Mouse (Mus musculus) liver, postnatal 0 days (tissue): ENCODE results near the gene Tmem205. TPM values are rescaled to one million over a fixed set of nuclear protein-coding genes. Genes with fewer than 3 reads are reported as not detected.

Experiments used
- ATAC-seq: fragments of 200-750 bp; cut with Nextera tagmentation; 2 replicates; pipeline ENCODE4 v1.8.0; 2017; ENCODE audit warnings: mild to moderate bottlenecking, moderate library complexity
- DNase-seq: peaks from one replicate; pipeline ENCODE4 v3.0.0-alpha.2; 2016
- H3K27ac ChIP-seq: fragments of 300-500 bp; sonication (generic); 2 replicates; pipeline ENCODE4 v1.5.1; 2014; ENCODE audit warnings: antibody characterized with exemption, moderate library complexity, mild to moderate bottlenecking, low read depth
- H3K27me3 ChIP-seq: fragments of 300-500 bp; sonication (generic); 2 replicates; pipeline ENCODE4 v1.6.1; 2014; ENCODE audit warnings: low read length, control low read depth, mixed read lengths; ENCODE audit not compliant: insufficient read depth
- H3K36me3 ChIP-seq: fragments of 300-500 bp; sonication (generic); replicated peaks from 2 replicates; pipeline ENCODE4 v1.6.1; 2014; ENCODE audit warnings: mild to moderate bottlenecking, control low read depth, low read length, moderate library complexity, mixed read lengths; ENCODE audit not compliant: insufficient read depth
- H3K4me1 ChIP-seq: fragments of 300-500 bp; sonication (generic); 2 replicates; pipeline ENCODE4 v1.6.1; 2014; ENCODE audit warnings: antibody characterized with exemption, mild to moderate bottlenecking, control low read depth; ENCODE audit not compliant: insufficient read depth
- H3K4me2 ChIP-seq: fragments of 300-500 bp; sonication (generic); 2 replicates; pipeline ENCODE4 v1.6.1; 2014; ENCODE audit warnings: low read depth, mild to moderate bottlenecking, low read length, moderate library complexity, mixed read lengths
- H3K4me3 ChIP-seq: fragments of 300-500 bp; sonication (generic); 2 replicates; pipeline ENCODE4 v1.5.1; 2014; ENCODE audit warnings: low read depth, low read length
- H3K9ac ChIP-seq: fragments of 300-500 bp; sonication (generic); replicated peaks from 2 replicates; pipeline ENCODE4 v1.6.1; 2014; ENCODE audit warnings: mild to moderate bottlenecking, moderate library complexity
- H3K9me3 ChIP-seq: fragments of 300-500 bp; sonication (generic); 2 replicates; pipeline ENCODE4 v1.6.1; 2016; ENCODE audit warnings: mild to moderate bottlenecking, control low read depth, low read length, mixed read lengths
- CTCF ChIP-seq: sonication (generic); IDR thresholded peaks from 2 replicates; pipeline ENCODE4 v1.5.1; 2016; ENCODE audit warnings: antibody characterized with exemption, low read depth
- EP300 ChIP-seq: IDR thresholded peaks from 2 replicates; pipeline ENCODE4 v1.6.1; 2016; ENCODE audit warnings: antibody characterized with exemption, low read depth, mild to moderate bottlenecking
- WGBS: fragments of 180-500 bp; shearing (Covaris S2); extraction: QIAGEN DNeasy Blood & Tissue Kit; methylation state at CpG from one replicate; pipeline ENCODE4 v1.1.7; 2014; ENCODE audit not compliant: insufficient replicate concordance; 5-methylcytosine and 5-hydroxymethylcytosine counted together
- polyA plus RNA-seq: library from polyadenylated mRNA; unstranded; fragments of >200 nt; fragmentation: Nextera tagmentation; extraction: Ambion mirVana; gene quantifications from 2 replicates; pipeline ENCODE4 v1.2.1, GENCODE M21; 2015

Gene Tmem205
- polyA plus RNA-seq, 1 experiment from 2014 or later: 222 TPM

- H3K27ac ChIP-seq: no peak overlapping the region
- no peak overlapping the region for H3K4me3 ChIP-seq
- H3K4me2 ChIP-seq: no peak overlapping the region
- no peak overlapping the region for H3K9ac ChIP-seq
- peaks cover 10% of the 10 kb centered on the region; the same call in 1 of the 2 replicates for H3K4me1 ChIP-seq
- H3K27me3 ChIP-seq: no peaks in the 10 kb centered on the region
- 74% methylated on average over 4 of the region's 4 CpGs for WGBS
- no peaks in the 10 kb centered on the region for H3K36me3 ChIP-seq
- no peaks in the 10 kb centered on the region for H3K9me3 ChIP-seq
- DNase-seq: no peak
- TF ChIP-seq CTCF: no peak
- TF ChIP-seq EP300: no peak
- ATAC-seq: no peak
Observed at GRCm38 (mm10) chr9:21938234-21938855, 11.0 kb upstream of the Tmem205 start.

DNA sequence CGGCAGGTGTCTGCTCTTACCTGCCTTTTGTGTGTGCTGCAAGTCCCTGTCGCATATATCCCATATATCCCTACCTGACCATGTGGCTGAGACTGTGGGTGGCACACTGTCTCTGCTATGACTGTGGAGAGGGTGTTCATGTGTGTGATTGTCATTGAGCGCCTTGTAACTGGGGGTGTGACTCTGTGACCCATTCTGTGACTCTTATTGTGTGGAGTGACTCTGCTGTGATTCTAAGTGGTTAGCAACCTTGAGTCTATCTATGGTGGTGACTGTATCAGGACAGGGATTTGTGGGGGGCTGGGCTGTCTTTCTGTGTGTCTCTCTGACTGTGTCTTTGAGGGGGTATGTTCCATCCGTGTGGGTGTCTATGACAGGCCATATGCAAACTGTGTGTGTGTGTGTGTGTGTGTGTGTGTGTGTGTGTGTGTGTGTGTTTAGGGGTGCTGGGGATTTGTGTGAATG, 10.4 kb upstream of the Tmem205 start:
- no peak for ATAC-seq
- Histone ChIP-seq H3K27ac (no peak overlapping the region), H3K4me3 (no peak overlapping the region), H3K4me2 (no peak overlapping the region), H3K9ac (no peak overlapping the region), H3K4me1 (peaks cover 10% of the 10 kb centered on the region; the same call in 1 of the 2 replicates), H3K27me3 (no peaks in the 10 kb centered on the region), H3K9me3 (no peaks in the 10 kb centered on the region), H3K36me3 (no peaks in the 10 kb centered on the region)
- no peak for TF ChIP-seq EP300
- TF ChIP-seq CTCF: no peak
- DNase-seq: no peak
- WGBS: 74% methylated on average over 4 of the region's 4 CpGs

DNA sequence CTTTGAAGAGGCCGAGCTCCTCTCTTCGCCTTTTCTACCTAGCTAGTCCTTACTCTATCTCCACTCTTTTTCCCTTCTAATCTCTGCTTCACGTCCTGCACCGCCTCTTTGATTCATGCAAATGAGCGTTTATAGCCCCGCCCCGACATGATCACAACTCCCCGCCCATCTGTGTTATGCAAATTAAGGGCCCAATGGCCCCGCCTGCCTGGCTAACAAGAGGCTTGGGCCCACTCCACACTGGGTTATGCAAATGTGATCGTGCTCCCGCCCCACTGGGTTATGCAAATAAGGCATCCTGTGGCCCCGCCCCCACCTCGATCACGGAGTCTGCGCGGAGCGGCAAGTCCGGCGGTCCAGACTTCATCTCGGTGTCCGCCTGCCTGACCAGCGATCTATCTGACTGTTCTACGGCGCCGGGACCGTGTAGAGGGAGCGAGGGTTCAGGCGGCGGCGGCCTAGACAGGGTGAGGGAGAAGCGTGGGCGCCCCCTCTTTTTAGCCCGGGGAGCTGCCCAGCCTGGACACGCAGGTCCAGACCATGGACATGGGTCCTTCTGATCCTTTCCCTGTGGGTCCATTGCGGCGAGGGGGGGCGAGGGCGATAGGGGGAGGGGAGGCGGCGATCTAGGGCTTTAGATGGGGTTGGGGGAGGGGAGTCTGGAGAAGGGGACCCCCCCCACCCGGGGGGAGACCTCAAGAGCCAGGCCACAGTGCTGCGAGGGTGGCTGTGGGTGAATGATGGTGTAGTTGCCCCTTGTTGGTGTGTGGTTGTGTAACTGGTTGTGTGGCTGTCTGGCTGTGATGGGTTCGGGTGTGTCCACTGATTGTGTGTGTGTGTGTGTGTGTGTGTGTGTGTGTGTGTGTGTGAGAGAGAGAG, 9.6 kb upstream of the Tmem205 start, which contains the start of gene Plppr2:
Gene Plppr2 (plus strand): TSS at position 342 of the 879 bp plus-strand sequence.
- ATAC-seq: peak; percentile 96
- H3K27ac ChIP-seq: no peak within 1 kb of the TSS

GRCm38 (mm10) chr9:21935466-21936131, 8.2 kb upstream of the Tmem205 start:
- DNase-seq (no peak), ATAC-seq (no peak)
- Histone ChIP-seq H3K27ac (no peak overlapping the region), H3K36me3 (no peaks in the 10 kb centered on the region), H3K27me3 (no peaks in the 10 kb centered on the region), H3K4me1 (peaks cover 10% of the 10 kb centered on the region; the same call in 1 of the 2 replicates), H3K4me3 (no peak overlapping the region), H3K4me2 (no peak overlapping the region), H3K9ac (no peak overlapping the region), H3K9me3 (no peaks in the 10 kb centered on the region)
- WGBS: 67% methylated on average over 7 of the region's 7 CpGs
- TF ChIP-seq CTCF (no peak), EP300 (no peak)

More for the DNA sequence above, 9.6 kb upstream of the Tmem205 start, which contains the start of gene Plppr2:
- DNase-seq: peak; percentile 93
- Histone ChIP-seq H3K4me2 (peak within 1 kb of the TSS; percentile 84), H3K36me3 (no peaks in the 10 kb centered on the region), H3K27me3 (no peaks in the 10 kb centered on the region), H3K9ac (peak within 1 kb of the TSS; percentile 59), H3K9me3 (no peaks in the 10 kb centered on the region), H3K4me3 (peak within 1 kb of the TSS; percentile 48), H3K4me1 (peaks cover 10% of the 10 kb centered on the region; the same call in 1 of the 2 replicates)
- 5% methylated on average over 39 of the region's 43 CpGs for WGBS
- TF ChIP-seq CTCF: 0 out of 2 replicates have a peak, but pooled peaks have one; percentile 7
- no peak for TF ChIP-seq EP300

- no peak overlapping the region for H3K4me3 ChIP-seq
- no peak for TF ChIP-seq CTCF
- DNase-seq (no peak), ATAC-seq (no peak)
- no peaks in the 10 kb centered on the region for H3K27me3 ChIP-seq
- no peaks in the 10 kb centered on the region for H3K9me3 ChIP-seq
- H3K4me2 ChIP-seq: no peak overlapping the region
- WGBS: 81% methylated on average over 12 of the region's 12 CpGs
- H3K36me3 ChIP-seq: no peaks in the 10 kb centered on the region
- H3K4me1 ChIP-seq: peaks cover 10% of the 10 kb centered on the region; the same call in 1 of the 2 replicates
- no peak overlapping the region for H3K27ac ChIP-seq
- H3K9ac ChIP-seq: no peak overlapping the region
Observed at GRCm38 (mm10) chr9:21934021-21934420, 6.7 kb upstream of the Tmem205 start.
